Mouse (Mus musculus): ENCODE measurements at regions not wholly inside any gene's neighbourhood (a gene's known extent, or its start where the extent isn't known, plus 50 kb on each side); places are given as distances from the start of the nearest gene placed in this dataset.

- no peak for ATAC-seq (replicated peaks; ENCODE audit: low FRiP score, low TSS enrichment, poor library complexity, severe bottlenecking)
These were observed 131.5 kb upstream of the Zfp703 start for GRCm38 (mm10) chr8:26845481-26846194.

DNA sequence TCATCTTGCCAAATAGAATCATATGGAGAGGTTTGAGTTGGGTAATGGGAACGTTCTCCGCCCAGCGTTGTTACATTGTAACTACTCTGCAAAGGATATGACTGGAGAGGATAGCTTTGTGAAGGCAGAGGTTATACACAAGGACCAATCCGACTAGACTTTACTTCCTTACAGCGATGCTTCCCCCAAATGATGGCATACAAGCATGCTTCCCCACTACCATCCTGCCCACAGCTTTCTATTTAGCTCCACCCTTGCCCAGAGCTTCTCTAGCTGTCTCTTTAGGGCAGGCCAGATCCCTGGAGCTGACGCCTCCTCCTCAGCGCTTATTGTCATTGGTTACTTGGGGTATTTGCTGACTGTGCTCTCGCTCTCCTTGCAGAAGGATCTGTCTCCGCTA is 130.1 kb upstream of the Zfp703 start:
- ATAC-seq (replicated peaks; ENCODE audit: low FRiP score, low TSS enrichment, poor library complexity, severe bottlenecking): no peak

DNA sequence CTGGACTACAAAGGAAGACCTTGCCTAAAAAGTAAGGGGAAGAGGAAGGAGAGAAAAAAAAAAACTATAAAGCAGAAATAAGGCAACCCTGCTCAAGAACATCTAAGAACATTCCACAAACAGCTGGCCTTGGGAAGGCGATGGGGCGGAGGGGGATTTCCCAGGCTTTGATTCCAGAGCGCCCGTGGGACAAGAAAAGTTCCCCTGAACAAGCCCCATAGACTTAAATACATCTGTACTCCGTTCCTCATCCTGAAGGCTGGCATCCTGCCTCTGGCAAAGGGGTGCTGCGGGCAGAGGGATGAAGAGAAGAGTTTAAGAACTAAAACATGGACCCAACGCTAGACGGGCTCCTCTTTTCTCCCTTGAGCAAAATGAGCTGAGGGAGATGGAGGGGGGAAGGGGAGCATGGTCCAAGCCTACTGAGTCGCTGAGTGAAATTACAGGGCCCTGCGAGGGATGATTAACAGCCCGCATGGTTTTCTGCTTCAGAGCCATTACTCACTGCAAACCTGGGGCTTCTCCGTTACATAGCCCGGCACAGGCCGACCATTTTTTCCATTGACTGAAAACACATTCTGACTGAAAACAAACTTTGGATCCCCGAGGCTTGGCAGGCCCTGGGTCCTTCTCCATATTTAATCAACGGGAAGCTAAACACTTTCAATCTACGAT is 128.9 kb upstream of the Zfp703 start:
- no peak for ATAC-seq (replicated peaks; ENCODE audit: low FRiP score, low TSS enrichment, poor library complexity, severe bottlenecking)

GRCm38 (mm10) chr8:26848955-26849684 is 128.0 kb upstream of the Zfp703 start:
- ATAC-seq (replicated peaks; ENCODE audit: low FRiP score, low TSS enrichment, poor library complexity, severe bottlenecking): no peak

DNA sequence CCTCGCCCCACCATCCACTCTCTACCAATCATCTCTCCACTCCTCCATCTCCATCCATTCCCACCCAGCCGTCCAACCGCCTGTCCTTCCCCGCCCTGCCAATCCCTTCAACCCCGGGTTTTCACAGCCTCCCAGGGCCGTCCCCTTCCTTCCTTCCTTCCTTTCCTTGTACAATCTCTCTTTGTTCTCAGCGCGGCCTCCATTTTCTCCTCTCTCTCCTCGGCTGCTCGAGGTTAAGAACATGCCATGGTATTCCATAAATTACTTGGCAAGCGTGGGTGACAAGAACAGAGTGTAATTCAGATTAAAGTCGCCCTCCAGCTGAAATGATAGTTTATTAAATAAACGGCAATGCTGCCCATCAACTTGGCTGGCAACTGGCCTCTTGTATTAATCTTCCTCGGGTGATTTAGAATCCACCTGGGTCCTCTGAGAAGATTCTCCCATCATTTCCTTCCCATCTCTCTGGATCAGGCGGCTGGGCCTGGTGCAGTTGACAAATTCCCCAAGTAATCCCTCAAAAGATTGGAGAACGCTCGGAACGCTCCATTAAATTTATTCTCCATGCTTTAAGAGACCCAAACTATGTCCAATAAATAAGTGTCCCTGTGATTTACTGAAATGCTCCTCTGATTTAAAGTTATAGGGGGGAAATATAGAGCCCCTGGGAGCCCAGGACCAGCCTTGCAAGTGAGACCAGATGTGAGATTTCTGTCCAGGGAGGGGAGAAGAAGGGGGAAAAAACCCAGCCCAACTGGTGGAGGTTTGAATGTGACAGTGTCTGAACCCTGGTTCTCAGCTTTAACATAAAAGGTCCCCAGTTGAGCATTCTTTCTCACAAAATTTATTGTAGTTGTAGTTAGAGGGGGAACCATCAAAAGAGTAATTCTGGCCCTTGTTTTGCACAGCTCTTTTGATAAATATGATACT is 125.0 kb upstream of the Zfp703 start:
- ATAC-seq (replicated peaks; ENCODE audit: low FRiP score, low TSS enrichment, poor library complexity, severe bottlenecking): no peak

DNA sequence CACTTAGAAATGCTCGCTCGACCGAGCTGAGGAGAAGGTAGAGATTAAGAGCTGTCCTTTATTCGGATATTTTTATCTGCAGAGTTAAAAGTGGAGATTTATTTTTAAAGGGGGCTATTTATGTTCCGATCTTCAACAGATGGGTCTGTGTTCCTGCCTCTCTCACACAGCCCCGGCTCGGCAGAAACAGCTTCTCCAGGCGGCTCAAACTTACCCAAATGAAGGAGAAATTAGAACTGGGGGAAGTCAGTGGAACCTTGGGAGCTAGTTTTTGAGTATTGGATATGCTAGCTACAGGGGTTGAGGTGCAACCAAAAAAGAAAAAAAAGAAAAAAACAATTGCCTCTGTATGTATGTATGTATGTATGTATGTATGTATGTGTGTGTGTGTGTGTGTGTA is 124.2 kb upstream of the Zfp703 start:
- ATAC-seq (replicated peaks; ENCODE audit: low FRiP score, low TSS enrichment, poor library complexity, severe bottlenecking): no peak

DNA sequence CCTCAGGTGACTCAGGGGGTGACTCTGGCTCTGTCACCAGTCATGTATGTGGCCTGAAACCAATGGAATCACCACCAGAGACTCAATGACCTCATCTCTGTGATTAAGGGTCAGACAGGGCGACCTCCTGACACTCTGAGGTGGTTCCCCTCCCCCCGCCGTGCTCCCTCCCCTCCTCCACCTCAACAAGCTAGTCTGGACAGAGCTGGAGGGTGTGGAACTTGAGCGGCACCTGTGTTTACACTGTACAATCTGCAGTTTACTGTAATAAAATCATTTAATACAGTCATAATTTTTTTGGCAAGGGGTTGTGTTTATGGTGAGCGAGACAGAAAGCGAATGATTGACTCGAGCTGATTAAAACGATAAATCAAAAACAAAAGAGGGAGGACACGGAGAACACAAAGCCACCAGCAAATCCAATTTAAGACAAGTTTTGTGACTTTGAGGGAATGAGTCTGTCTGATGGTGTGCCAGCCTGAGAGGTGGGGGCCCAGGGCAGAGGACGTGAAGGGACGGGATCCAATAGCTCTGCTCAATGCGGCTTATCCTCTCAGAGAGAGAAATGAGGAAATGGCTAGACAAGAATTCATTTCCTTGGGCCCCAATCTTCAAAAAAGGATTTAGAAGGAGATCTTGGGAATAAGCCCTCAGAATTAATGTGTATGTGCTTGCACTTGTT is 122.4 kb upstream of the Zfp703 start:
- ATAC-seq (replicated peaks; ENCODE audit: low FRiP score, low TSS enrichment, poor library complexity, severe bottlenecking): no peak

DNA sequence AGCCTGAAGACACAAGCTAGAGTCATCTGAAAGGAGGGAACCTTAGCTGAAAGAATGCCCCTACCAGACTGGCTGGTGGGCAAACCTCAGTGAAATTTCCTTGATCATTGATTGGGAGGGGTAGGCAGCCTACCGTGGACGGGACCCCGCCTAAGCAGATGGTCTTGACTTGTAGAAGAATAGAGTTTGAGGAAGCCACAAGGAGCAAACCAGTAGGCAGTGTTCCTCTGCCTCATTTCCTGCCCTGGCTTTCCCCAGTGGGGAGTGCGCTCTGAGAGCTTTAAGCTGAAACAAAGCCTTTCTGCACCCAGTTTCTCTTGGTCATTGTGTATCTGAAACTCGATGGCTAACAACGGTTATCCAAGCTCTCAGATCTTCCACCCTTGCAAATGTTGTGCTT is 121.9 kb upstream of the Zfp703 start:
- no peak for ATAC-seq (replicated peaks; ENCODE audit: low FRiP score, low TSS enrichment, poor library complexity, severe bottlenecking)

- no peak for ATAC-seq (replicated peaks; ENCODE audit: low FRiP score, low TSS enrichment, poor library complexity, severe bottlenecking)
These were observed 112.6 kb upstream of the Zfp703 start for GRCm38 (mm10) chr8:26864571-26864970.

- ATAC-seq (replicated peaks; ENCODE audit: low FRiP score, low TSS enrichment, poor library complexity, severe bottlenecking): no peak
These were observed 112.2 kb upstream of the Zfp703 start for GRCm38 (mm10) chr8:26864971-26865370.

DNA sequence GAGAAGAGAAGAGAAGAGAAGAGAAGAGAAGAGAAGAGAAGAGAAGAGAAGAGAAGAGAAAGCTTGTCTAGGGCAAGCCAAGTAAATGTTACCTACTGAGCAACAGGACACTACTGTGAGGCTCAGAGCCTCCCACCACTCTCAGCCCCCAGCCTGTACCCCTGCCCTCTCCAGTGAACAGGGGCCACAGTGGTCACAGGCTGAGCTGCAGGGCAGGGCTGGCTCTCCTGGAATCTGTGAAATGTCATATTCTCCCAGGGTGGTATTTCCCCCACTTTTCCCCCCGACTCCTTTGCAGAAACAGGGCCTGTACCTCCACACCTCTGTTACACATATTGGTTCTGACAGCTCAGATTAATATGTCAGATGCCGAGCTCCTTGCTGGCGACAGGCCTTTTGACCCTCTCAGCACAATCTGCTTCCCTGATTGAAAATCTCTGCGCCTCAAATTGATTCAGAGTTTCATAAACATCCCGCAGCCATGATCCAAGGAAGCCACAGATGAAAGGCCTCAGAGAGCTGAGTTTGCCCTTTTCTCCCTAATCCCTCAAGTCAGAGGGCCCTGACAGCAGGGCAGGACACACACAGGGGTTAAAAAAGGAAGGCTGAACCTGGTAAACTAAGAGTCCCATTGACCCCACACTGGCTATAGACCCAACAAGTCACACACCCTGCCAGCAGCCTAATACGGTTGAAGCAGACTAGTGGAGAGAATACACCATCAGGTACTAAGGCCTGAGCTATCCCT is 108.8 kb upstream of the Zfp703 start:
- no peak for ATAC-seq (replicated peaks; ENCODE audit: low FRiP score, low TSS enrichment, poor library complexity, severe bottlenecking)

GRCm38 (mm10) chr8:26868849-26869110 is 108.3 kb upstream of the Zfp703 start:
- no peak for ATAC-seq (replicated peaks; ENCODE audit: low FRiP score, low TSS enrichment, poor library complexity, severe bottlenecking)

- no peak for ATAC-seq (replicated peaks; ENCODE audit: low FRiP score, low TSS enrichment, poor library complexity, severe bottlenecking)
These were observed 105.3 kb upstream of the Zfp703 start for GRCm38 (mm10) chr8:26871838-26872237.

DNA sequence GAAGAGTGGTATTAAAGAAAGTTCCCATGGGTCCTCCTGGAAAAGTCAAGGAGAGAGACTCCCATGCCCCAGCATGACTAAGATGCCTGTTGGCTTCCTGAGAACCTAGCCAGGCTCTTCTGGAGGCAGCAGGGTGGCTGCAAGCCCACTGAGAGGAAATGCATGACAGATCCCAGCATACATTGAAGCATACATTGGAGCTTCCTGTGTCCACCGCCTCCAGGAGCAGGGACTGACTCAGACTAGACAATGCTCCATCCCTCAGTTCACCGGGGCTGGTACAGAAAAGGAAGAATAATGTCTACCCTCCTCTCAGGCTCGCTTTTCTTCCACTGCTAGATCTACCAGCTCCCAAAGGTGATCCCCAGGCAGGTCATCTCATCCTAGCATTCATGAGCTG is 104.7 kb upstream of the Zfp703 start:
- ATAC-seq (replicated peaks; ENCODE audit: low FRiP score, low TSS enrichment, poor library complexity, severe bottlenecking): no peak

DNA sequence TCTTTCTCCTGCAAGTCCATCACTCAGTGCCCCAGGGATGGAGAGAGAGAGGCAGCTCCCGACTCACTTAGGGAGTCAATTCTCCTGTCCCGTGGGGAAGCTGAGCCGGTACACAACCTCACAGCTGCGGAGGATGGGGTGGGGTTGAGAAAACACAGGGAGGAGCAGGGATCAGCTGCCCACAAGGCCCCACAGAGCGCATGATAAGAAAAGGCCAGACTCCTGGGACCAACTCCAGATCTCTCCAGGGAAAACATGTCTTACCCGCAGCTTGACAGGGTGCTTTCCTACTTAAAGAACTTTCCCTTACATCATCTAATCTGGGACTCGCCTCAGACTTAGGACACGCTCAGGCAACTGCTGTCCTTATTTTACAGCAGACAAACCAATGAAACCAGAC is 104.3 kb upstream of the Zfp703 start:
- no peak for ATAC-seq (replicated peaks; ENCODE audit: low FRiP score, low TSS enrichment, poor library complexity, severe bottlenecking)

DNA sequence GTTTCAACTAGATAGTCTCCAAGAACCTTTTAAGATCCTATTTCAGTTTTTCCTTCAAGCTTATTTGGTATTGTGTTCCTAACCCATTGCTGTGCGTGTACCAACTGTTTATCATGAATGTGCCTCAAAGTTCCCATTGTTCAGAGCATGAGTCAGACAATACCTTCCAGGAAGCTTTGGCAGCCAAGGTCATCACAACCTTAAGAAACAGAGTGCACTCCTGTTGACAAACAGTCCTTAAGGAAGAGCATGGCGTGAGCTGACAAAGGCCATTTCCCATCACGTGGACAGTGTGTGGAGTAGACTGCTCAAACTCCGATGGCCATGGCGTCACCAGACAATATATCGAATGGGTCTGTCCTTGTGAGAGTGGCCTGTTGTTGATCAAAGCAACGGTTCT is 96.9 kb upstream of the Zfp703 start:
- no peak for ATAC-seq (replicated peaks; ENCODE audit: low FRiP score, low TSS enrichment, poor library complexity, severe bottlenecking)

DNA sequence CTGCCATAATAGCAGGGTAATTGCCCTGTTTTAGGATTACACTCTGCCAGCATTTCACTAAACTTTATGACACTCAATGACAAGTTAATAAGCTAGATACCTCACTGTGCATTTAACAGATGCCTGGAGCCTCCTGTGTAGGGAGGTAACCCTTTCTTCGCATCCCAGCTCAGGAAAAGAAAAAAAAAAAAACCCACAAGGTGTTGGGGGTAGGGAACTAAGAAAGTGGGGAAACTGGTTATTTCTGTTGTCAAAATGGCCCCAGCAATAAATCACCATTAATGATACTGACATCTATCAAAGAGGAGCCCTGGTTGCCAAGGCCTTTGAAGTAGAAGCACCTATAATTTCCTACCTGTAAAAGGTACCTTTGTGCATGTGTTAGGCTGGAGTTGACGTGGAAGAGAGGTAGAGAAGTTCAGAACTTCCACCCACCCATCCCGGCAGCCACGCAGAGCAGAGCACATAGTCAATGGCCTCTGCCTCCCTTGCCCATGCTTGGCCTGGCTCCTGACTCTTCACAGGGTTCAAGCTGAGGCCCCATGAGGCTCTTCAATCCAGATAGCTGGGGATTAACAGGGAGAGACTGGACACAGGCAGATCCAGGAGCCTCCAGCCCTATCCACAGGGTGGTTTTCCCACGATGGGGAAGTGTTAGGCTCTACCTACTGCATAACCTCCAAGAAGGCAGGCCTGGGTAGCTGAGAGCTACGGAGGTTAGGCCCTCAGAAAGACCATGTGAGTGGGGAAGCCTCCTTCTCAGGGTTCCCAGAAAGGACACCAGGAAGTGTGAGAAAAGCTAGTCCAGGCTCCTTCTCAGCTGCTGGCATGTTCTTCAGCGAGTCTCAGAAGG is 95.6 kb upstream of the Zfp703 start:
- ATAC-seq (replicated peaks; ENCODE audit: low FRiP score, low TSS enrichment, poor library complexity, severe bottlenecking): no peak

DNA sequence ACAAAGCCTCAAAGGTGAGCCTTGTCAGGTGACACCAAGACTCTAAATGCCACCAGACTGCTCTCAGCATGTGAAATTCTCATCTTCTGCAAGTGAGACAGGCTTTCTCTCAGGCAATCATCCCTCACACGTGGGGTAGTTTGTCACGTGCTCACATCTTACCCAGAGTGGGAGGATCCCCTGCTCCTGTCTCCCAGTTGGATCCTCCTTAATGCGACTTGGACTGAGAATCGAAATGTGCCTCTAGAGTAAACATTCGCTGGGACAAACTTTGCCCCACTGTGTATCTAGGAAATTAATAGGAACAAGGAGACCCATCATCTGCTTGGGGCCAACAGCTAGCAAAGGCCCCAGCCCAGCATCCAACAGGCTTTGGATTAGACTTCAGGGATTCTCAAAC is 94.5 kb upstream of the Zfp703 start:
- no peak for ATAC-seq (replicated peaks; ENCODE audit: low FRiP score, low TSS enrichment, poor library complexity, severe bottlenecking)
